Mouse (Mus musculus) brain, embryonic 14.5 days (tissue): ENCODE results near the gene Gigyf1. TPM values are rescaled to one million over a fixed set of nuclear protein-coding genes. Genes with fewer than 3 reads are reported as not detected.

Source experiments
- DNase-seq: peaks from one replicate; pipeline ENCODE4 v3.0.0-alpha.2; 2011; ENCODE audit warnings: low read depth
- CTCF ChIP-seq: fragments of 200-500 bp; IDR thresholded peaks from 2 replicates; pipeline ENCODE4 v1.5.1; 2012; ENCODE audit warnings: inconsistent platforms, mild to moderate bottlenecking, moderate library complexity, borderline replicate concordance; ENCODE audit not compliant: insufficient read depth, insufficient read length; ENCODE audit errors: extremely low read depth
- POLR2A ChIP-seq: fragments of 200-500 bp; IDR thresholded peaks from 2 replicates; pipeline ENCODE4 v1.6.1; 2012; ENCODE audit warnings: mild to moderate bottlenecking, inconsistent platforms, borderline replicate concordance; ENCODE audit not compliant: poor library complexity, insufficient read depth, insufficient read length, severe bottlenecking; ENCODE audit errors: extremely low read depth
- polyA plus RNA-seq: library from polyadenylated mRNA; depleted of rRNA; stranded (reverse); fragments of >200 nt; gene quantifications from 2 replicates; pipeline ENCODE4 v1.2.3, GENCODE M21; 2012

Gene Gigyf1
- polyA plus RNA-seq, 1 experiment, result 56.9 TPM

- DNase-seq, result no peak
- TF ChIP-seq CTCF, result no peak
- TF ChIP-seq POLR2A, result no peak
Measured at GRCm38 (mm10) chr5:137522711-137523110, 4.4 kb downstream of the Gigyf1 start.

- no peak for DNase-seq
- no peak for TF ChIP-seq CTCF
Measured at GRCm38 (mm10) chr5:137523396-137524250, 5.3 kb downstream of the Gigyf1 start.

GRCm38 (mm10) chr5:137524251-137524515, 5.8 kb downstream of the Gigyf1 start:
- TF ChIP-seq CTCF (no peak), POLR2A (no peak)
- no peak for DNase-seq

GRCm38 (mm10) chr5:137524671-137525070, 6.3 kb downstream of the Gigyf1 start:
- no peak for DNase-seq
- TF ChIP-seq POLR2A (no peak), CTCF (no peak)

GRCm38 (mm10) chr5:137525511-137525910, 7.2 kb downstream of the Gigyf1 start:
- TF ChIP-seq POLR2A, result no peak
- TF ChIP-seq CTCF, result no peak

GRCm38 (mm10) chr5:137526192-137526936, 8.0 kb downstream of the Gigyf1 start:
- DNase-seq, result peak; percentile 57
- TF ChIP-seq CTCF (no peak), POLR2A (no peak)

More at GRCm38 (mm10) chr5:137525511-137525910, 7.2 kb downstream of the Gigyf1 start:
- DNase-seq, result no peak

GRCm38 (mm10) chr5:137527413-137527812, 9.1 kb downstream of the Gigyf1 start:
- TF ChIP-seq CTCF (no peak), POLR2A (no peak)
- no peak for DNase-seq

- DNase-seq, result no peak
- no peak for TF ChIP-seq POLR2A
- no peak for TF ChIP-seq CTCF
Measured at GRCm38 (mm10) chr5:137528247-137528968, 10.1 kb downstream of the Gigyf1 start.

GRCm38 (mm10) chr5:137529221-137529995, 11.1 kb downstream of the Gigyf1 start:
- no peak for DNase-seq
- TF ChIP-seq POLR2A, result no peak
- no peak for TF ChIP-seq CTCF

- no peak for DNase-seq
- TF ChIP-seq CTCF (no peak), POLR2A (no peak)
Measured at GRCm38 (mm10) chr5:137530075-137530474, 11.7 kb downstream of the Gigyf1 start.
